Mouse (Mus musculus) right cerebral cortex, adult 18-20 months (tissue): ENCODE results near the gene Tulp4.
"Not testable (repeated sequence)": the region's sequence is repeated elsewhere in the genome, so short reads cannot be mapped to it uniquely, and the experiment has no call there.

Experiments
- DNase-seq: peaks from one replicate; pipeline ENCODE4 v3.0.0; 2022; ENCODE audit warnings: mixed read lengths

The Tulp4 gene

DNA sequence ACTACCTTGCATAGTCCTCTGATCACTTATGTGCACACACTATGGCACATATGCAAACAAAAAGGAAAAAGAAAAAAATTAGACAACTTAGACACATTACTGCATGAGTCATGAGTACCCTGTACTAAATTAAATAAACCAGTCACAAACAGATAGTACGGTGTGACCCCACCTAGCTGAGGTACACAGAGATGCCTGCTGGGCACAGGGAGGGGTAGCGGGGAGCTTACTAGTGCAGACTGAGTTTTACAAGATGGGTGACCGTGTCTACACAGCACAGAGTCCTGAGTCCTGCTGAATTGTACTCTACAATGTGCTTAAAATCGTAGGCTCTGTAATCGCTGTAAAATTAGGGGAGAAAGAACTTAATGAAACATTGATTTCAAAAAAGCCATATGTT is 179.9 kb downstream of the Tulp4 start:
- not testable (repeated sequence) for DNase-seq

DNA sequence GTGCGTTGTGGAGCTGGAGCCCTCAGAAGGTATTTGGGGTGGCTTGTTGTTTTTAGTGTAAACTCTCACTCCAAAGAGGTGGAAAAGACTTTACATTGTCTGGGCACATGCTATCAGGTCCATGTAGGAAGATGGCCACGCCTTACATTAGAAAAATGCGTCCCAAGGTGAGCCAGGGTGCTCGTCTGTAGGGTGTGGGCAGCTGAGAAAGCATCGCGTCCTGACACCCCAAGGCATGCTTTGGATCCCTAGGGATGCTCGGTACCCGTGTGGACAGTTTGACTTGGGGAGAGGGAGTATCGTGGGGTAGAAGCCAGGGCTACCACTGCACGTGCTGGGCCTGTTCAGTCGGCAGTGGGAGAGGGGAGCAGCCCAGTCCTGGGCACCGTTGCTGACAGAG is 182.8 kb downstream of the Tulp4 start:
- not testable (repeated sequence) for DNase-seq

- not testable (repeated sequence) for DNase-seq
Observed at GRCm38 (mm10) chr17:6293882-6294281, 187.6 kb downstream of the Tulp4 start.

- DNase-seq, result not testable (repeated sequence)
Observed at GRCm38 (mm10) chr17:6297060-6297795, 191.0 kb downstream of the Tulp4 start.

DNA sequence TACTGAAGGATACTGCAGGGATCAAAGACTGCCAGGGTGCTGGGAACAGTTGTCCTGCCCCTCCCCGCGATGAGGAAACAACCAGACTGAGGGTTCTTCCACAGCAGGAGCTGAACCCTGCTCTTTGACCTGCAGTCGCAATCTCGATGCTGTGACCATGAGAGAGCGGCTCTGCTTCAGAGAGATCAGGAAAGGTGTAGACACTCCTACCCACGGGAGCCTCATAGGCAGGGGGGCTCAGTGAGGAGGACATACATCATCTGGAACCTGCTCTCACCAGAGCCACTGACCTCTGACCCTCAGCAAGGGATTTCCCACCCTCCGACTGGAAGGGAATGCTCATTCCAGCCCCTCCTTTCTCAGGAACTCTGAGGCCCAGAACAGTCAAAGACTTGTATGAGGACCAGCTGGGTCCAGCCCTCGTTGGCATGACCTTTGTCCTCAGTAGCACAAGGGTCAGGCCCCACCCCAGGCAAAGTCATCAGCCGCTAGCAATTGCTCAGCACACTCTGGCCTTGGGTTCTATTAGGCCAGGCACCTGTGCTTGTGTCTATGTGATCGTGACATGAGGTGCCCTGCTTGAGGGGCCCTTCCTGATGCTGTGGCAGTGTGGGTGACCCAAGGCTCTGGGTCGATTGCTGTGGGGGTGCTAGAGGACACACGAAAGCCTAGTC is 194.1 kb downstream of the Tulp4 start:
- not testable (repeated sequence) for DNase-seq
